Mouse (Mus musculus): Measurements from ENCODE around the gene Gpr107.
A peak's percentile ranks its signal among the peaks of the same experiment; 100 is the strongest.
"Not testable (repeated sequence)": the region's sequence is repeated elsewhere in the genome, so short reads cannot be mapped to it uniquely, and the experiment has no call there.

Gpr107 gene

DNA sequence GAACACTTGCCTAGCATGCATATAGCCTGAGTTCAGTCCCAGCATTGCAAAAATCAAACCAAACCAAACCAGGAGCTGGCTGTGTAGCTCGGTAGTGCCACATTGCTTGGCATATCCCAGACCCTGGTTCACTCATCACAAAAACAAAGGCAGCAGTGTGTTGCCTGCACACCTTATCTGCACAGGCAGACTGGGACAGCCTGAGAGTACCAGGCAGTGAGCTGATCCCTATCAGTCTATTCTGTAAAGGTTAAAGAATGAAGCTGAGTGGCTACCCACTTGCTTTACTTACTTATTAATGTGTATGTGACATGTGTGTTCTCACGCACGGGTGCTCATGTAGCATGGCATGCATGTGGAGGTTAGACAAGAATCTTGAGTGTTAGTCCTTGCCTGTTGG, 4.7 kb downstream of the Gpr107 start:
- no peak for DNase-seq (ENCODE audit: low read depth, low spot score)

DNA sequence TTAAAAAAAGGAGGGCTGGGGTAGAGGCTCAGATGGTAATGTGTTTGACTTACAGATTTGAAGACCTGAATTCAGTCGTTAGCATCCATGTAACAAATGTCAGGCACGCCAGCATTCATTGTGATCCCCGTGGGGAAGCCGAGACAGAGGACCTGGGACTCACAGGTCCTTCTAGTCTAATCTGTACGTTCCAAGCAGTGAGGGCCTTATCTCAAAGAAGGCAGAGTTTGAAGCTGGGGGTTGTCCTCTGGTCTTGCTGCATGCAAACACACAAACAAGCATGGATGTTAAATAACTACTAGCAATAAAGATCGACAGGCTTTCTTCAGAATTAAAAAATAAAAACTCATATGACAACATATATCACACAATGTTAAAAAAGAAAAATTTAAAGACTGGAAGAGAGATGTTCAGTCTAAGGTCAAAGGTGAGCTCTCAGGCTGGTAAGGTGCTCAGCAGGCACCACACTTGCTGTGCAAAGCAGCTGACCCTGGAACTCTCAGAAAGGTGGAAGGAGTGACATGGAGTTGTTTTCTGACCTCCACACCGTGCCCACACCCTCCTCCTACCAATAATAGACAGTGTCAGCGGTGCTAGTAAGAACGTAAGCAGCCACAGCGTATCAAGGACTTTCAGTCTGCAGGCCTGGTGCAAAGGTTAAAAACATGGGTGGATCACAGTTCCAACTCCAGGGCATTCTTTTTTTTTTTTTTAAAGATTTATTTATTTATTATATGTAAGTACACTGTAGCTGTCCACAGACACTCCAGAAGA, 8.2 kb downstream of the Gpr107 start:
- DNase-seq (ENCODE audit: low read depth, low spot score): no peak

DNA sequence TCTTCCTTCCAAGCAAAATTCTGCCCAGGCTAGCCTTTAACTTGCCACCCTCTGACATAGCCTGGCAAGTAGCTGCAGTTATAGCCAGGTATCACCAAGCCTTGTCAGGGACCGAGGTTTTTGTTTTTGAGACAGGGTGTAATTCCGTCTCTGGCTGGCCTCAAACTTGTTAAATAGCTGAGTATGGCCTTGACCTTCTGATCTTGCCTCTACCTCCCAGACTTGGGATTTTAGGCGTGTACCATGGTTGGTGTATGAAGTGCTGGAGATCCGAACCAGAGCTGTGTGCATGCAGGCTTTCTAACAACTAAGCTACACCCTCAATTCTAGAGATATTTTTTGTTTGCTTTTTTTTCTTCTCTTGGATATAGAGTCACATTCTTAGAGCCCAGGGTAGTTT, 9.5 kb downstream of the Gpr107 start:
- DNase-seq (ENCODE audit: low read depth, low spot score): peak; percentile 59

DNA sequence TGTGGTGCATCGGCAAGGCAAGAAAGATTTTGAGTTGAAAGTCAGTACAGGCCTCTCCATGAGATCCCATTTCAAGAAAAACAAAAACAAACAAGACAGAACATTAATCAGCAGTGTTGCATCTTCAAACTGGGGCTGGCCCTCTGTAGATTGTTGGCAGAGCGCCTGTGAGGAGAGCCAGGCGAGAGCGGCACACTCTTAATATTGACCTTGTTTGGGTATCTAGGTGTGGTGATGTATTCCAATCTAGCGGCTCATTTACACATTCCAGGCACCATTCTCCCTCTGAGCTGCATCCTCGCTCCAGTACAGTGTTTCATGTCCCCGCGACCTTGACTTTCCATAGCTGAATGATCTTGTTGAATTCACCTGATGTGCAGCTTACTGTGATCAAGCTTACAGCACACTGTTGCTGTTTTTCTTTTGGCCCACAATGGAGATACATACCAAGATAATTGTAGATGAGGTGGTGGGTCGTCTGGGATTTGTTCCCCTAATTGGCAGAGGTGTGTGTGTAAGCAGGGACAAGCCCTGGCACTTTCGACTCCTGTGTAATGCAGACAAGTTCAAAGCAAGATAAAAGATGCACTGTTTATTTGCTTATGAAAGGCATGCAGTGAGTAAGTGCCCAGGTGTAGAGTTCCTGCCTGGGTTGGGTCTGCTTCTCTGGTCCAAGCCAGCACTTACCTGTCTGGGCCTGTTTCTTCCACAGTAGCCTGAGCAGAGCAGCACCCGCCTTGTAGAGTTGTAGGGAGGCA, 11.4 kb downstream of the Gpr107 start:
- DNase-seq (ENCODE audit: low read depth, low spot score): peak; percentile 98

DNA sequence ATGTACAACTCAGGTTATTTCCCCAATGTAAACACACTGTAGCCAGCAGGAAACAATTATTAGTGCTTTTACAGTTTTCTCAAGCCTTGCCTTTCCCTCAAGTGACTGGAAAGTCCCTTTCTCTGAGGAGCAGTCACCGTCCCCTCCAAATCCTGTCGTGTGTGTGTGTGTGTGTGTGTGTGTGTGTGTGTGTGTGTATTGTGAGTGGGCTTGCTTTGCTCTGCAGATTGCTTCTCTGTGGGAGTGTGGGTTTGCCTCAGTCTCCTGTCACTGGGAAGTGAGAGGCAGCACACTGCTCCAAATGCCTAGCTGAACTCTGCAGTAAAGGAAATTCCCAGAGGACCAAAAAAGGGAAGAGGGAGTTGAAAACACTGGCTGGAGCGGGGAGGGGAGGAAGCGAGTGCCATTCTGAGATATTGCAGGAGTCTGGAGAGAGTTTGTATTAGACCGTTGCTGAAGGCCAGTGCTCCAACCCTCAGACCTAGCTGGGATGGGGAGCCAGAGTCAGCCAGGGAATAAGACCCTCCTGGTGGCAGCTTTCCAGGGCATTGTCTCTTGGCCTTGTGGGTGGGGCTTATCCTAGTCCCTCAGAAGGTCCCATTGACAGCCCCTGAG, 12.8 kb downstream of the Gpr107 start:
- peak; percentile 71 for DNase-seq (ENCODE audit: low read depth, low spot score)

DNA sequence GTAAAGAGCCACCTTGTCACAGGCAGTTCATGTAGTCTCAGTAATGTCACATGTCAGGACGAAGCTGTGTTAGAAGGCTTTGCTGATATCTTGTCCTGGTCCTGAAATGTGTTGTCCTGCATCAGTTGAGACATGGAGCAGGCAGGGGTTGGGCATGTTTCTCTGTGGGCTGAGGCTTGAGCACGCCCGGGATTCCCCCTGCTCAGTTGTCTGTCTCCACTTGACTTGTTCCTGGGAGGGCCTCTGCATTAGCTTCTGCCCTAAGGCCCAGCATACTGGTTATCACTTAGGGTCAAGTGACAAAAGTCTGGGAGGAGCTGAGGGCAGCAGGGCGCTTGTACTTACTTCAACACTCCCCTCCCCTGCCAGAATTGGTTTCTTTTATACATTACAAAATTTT, 13.4 kb downstream of the Gpr107 start:
- peak; percentile 49 for DNase-seq (ENCODE audit: low read depth, low spot score)

DNA sequence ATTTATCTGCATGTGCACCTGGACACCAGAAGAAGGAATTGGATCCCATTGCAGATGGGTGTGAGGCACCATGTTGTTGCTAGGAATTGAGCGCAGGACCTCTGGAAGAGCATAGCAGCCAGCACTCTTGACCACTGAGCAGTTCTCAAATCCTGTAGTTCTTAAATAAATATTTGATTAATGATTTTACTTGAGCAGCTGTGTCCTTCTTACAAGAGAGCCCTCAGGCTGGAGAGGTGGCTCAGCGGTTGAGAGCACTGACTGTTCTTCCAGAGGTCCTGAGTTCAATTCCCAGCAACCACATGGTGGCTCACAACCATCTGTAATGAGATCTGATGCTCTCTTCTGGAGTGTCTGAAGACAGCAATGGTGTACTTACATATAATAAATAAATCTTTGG, 15.5 kb downstream of the Gpr107 start:
- not testable (repeated sequence) for DNase-seq (ENCODE audit: low read depth, low spot score)

- DNase-seq (ENCODE audit: low read depth, low spot score): peak; percentile 42
These were observed 16.9 kb downstream of the Gpr107 start for GRCm38 (mm10) chr2:31169001-31169400.

- DNase-seq (ENCODE audit: low read depth, low spot score): no peak
These were observed 18.0 kb downstream of the Gpr107 start for GRCm38 (mm10) chr2:31170164-31170563.

DNA sequence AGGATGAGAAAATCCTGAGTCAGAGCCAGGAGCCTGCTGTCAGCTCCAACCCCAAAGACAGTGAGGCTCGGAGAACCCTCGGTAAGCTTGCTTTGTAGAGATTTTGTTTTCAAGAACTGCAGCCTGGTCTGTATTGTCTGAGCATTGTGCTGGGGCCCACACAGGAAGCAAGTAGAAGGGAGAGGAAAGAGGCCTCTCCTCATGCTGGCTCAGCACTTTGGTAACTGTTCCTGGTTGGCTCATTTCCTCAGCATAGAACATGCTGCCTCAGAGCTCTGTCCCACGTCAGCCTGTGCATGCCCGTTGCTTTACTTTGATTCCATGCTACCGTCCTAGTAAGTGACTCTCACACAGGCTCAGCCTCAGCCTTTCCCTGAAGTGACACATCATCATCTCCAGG, 19.9 kb downstream of the Gpr107 start:
- DNase-seq (ENCODE audit: low read depth, low spot score): no peak

DNA sequence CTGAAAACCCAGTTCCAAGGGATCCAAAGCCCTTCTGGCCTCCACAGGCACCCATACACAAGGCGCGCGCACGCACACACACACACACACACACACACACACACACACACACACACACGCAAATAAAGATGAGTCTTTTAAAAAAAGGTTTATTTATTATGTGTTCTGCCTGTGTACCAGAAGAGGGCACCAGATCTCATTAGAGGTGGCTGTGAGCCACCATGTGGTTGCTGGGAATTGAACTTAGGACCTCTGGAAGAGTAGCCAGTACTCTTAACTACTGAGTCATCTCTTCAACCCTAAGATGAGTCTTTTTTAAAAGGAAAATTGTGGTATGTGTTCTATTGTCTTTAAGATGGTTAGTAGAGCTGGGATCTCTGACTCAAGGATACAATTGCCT, 20.4 kb downstream of the Gpr107 start:
- peak; percentile 58 for DNase-seq (ENCODE audit: low read depth, low spot score)

GRCm38 (mm10) chr2:31173290-31173689, 21.2 kb downstream of the Gpr107 start:
- DNase-seq (ENCODE audit: low read depth, low spot score): peak; percentile 78

DNA sequence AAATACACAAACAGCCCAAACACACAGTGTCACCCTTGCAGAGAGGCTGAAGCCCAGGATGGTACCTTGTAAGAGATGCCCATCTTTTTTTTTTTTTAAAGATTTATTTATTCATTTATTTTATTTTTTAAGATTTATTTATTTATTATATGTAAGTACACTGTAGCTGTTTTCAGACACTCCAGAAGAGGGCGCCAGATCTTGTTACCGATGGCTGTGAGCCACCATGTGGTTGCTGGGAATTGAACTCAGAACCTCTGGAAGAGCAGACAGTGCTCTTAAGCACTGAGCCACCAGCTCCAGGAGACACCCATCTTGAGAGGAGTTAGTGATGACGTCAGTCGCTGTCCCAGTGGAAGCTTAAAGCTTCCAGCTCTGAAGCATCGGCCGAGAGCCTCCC, 26.5 kb downstream of the Gpr107 start:
- DNase-seq (ENCODE audit: low read depth, low spot score): not testable (repeated sequence)

- no peak for DNase-seq (ENCODE audit: low read depth, low spot score)
These were observed 27.4 kb downstream of the Gpr107 start for GRCm38 (mm10) chr2:31179471-31179870.

GRCm38 (mm10) chr2:31180081-31180551, 28.0 kb downstream of the Gpr107 start:
- no peak for DNase-seq (ENCODE audit: low read depth, low spot score)

DNA sequence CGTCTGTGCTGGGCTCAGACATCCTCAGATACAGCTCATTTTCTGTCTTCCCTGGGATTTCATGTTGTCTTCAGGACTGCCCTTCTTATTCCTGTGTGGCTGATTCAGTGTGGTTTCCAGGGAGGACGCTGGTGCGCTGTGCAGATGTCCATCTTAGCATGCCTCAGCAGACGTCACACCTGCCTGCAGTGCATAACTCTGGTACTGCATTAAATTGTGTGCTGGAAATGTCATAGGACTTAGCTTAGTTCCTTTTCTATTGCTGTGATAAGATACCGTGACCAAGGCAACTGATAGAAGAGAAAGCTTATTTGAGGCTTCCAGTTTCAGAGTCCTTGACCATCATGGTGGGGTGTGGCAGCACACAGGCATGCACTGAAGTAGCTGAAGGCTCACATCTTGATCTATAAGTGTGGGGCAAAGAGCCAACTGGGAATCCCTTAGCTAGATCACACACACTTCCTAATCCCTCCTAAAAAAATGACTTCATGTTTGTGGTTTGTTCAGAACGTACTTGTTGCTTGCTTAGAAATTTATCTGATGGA, 30.7 kb downstream of the Gpr107 start:
- no peak for DNase-seq (ENCODE audit: low read depth, low spot score)

- no peak for DNase-seq (ENCODE audit: low read depth, low spot score)
These were observed 31.7 kb downstream of the Gpr107 start for GRCm38 (mm10) chr2:31183830-31184229.

DNA sequence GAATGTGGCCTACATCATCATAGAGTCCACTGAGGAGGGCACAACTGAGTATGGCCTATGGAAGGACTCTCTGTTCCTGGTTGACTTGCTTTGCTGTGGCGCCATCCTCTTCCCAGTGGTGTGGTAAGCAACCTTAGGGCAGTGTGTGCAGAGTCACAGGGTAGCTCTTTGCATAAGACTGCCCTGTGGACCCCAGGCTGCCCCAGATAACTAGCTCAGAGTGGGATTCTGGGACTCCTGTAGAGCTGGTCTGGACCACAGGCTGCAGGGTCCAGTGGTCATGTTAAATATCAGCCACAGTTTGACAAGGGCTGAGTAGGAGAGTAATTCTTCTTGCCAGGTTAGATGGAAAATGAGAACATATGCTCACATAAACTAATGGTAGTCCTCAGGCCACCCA, 36.6 kb downstream of the Gpr107 start:
- DNase-seq (ENCODE audit: low read depth, low spot score): no peak

DNA sequence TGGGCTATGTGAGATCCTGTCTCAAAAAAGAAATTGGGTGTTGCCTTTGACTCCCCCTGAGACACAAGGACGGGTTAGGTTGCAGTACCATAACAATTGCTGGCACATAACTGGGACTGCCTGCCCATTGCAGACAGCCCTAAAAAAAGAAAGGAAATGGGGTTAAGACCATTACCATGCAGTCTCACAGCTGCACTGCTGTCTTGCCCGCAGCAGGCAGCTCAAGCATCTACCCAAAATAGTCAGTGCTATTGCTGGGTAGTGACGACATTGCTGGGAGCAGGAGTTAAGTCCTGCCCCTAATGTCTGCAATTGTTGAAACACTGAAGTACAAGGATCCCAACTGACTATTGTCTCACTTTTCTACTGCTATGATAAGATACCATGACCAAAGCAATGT, 37.5 kb downstream of the Gpr107 start:
- DNase-seq (ENCODE audit: low read depth, low spot score): no peak

DNA sequence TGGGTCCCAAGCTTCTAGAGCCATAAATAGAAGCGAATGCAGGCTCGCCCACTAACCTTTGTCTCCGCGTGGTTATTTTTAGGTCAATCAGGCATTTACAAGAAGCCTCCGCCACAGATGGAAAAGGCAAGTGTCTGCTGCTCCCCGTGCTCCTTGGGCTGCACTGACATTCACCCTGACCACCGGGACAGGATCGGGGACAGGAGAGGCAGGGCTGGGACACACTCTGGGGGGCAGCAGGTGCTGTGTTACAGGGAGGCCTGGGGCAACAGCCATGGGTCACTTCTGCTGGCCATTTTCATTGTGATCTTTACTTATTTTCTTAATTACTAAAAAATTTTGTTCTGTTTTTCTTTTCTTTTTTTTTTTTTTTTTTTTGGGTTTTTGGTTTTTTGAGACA, 39.6 kb downstream of the Gpr107 start:
- DNase-seq (ENCODE audit: low read depth, low spot score): no peak

- DNase-seq (ENCODE audit: low read depth, low spot score): peak; percentile 46
These were observed 42.4 kb downstream of the Gpr107 start for GRCm38 (mm10) chr2:31194356-31195021.

DNA sequence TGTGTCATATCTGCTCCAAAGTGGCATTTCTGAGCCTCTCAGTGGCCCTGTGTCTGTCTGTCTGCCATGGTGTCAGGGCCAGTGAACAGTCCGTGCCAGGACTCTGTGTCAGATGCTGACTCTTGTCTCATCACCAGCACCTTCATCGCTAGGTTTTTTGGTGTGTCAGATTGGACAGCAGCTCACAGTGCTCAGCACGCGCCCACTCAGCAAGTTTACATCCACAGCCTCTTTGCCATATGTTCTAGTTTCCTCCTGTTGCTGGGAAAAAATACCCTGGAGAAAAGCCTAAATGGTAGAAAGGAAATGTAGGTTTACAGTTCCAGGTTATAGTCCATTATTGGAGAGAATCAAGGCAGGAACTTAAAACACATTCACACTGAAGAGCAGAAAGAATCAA, 46.5 kb downstream of the Gpr107 start:
- no peak for DNase-seq (ENCODE audit: low read depth, low spot score)
